Mouse (Mus musculus) 3T3-L1 (cell line): ENCODE data around the gene Metrnl.

Experiments used
- DNase-seq: peaks from one replicate; pipeline ENCODE4 v3.0.0-alpha.2; 2015; ENCODE audit warnings: low read depth, low spot score

The Metrnl gene

GRCm38 (mm10) chr11:121734184-121734583, 32.8 kb downstream of the Metrnl start:
- DNase-seq, result no peak

- peak; percentile 38 for DNase-seq
These were observed 33.5 kb downstream of the Metrnl start for GRCm38 (mm10) chr11:121734892-121735291.

DNA sequence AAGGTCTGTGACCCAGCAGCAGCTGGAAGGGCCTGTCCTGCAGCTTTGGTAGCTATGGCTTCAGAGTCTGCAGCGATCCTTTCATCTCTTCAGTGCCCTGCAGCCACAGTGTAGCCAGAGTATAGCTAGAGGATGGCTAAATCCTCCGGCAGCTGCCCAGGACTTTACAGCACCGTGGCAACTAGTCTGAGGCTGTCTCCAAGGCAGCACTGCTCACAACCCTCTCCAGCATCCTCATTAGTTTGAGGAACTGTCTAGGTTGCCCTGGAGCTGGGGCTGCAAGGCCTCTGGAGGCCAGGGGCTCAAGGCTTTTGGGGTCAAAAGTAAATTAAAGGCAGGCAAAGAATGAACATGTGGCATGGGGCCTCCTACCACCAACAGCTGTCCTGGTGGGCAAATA, 37.3 kb downstream of the Metrnl start:
- no peak for DNase-seq

GRCm38 (mm10) chr11:121740906-121741305, 39.6 kb downstream of the Metrnl start:
- peak; percentile 80 for DNase-seq

DNA sequence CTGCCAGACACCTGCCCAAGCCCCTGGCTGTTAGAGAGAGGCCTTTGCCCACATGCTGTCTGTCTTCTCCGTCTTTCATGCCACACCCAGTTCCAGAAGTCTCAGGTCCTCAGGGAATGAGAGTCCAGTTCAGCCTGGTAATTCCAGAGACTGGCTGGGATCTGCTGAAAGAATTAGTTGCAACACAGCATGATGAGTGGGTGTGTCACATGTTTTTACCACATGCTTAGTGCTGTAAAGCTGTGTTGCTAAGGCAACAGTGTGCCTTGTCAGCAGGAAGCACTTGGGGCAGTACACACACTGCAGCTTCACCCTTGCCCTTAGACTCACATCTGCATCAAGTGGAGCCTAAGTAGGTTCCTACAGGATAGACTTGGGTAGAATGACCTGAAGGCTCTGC, 40.1 kb downstream of the Metrnl start:
- DNase-seq, result peak; percentile 93

DNA sequence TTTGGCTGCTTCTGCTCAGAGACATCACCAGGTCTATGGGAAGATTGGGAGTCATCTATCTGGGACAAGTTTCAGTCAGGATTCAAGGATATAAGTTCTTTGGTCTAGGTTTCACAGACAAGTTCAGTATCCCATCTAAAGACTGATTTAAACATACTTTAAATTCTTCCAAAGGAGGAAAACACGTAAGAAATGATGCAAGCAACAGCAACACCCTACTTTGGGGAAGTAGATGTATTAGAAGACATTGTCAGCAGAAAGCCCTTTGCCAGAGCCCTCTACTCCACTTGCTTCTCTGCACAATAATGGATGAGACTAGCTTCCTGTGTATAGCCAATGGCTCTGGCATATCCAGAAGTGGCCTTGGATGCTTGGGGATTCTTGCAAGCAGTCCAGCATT, 41.8 kb downstream of the Metrnl start:
- no peak for DNase-seq

DNA sequence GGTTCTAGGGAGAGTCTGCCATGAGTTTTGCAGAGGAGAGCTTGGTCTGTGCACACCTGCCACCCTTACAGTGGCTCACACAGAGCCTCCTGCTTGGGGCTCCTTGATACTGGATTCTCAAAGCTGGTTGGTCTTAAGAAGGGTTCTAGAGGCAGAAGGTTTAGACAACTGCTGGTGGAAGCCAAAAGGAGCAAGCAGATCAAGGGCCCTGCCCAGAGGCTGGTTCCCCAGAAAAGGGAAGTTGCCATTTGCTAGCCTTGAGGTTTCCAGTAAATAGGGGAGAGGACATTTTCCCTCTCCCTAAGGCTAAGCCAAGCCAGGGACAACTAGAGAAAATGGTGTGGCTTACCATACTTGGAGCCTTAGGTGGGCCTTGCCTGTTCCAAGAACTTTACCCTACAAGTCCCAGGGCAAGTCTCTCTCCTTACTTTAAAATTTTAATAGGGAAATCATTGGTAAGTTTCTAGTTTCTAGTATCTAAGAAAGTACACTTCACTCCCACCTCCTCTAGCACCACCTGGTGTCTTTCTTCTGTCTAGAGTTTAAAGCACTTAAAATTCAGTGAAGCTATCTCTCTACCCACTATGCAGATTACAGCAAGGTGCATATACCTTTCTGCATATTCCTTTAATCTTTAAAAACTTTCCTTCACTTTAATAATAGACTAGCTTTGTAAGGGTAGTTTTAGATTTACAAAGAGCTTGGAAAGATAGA, 42.7 kb downstream of the Metrnl start:
- peak; percentile 49 for DNase-seq

DNA sequence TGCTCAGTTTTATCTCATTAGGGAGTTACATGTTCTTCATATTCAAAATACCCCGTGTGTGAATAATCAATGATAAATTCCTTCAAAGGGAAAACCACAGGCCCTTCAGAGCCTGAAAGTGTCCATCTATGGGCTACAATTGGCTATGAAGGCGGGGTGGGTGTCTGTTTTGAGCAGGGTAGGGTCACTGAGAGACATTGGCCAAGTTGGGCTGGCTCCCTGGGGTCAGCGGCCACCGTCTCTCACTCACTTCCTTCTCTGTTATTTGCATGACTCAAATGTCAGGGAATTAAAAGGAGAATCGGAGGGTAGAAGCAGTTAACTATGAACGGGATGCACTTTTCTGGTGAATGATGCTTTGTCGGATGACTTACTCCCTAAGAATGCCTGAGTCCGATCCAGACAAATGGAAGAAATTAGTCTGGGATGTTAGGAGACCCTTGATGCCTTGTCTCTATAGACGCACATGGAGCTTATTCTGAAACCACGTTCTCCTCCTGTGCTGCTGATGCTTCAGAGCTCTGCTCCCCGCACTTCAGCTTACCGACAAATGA, 45.7 kb downstream of the Metrnl start:
- peak; percentile 86 for DNase-seq

DNA sequence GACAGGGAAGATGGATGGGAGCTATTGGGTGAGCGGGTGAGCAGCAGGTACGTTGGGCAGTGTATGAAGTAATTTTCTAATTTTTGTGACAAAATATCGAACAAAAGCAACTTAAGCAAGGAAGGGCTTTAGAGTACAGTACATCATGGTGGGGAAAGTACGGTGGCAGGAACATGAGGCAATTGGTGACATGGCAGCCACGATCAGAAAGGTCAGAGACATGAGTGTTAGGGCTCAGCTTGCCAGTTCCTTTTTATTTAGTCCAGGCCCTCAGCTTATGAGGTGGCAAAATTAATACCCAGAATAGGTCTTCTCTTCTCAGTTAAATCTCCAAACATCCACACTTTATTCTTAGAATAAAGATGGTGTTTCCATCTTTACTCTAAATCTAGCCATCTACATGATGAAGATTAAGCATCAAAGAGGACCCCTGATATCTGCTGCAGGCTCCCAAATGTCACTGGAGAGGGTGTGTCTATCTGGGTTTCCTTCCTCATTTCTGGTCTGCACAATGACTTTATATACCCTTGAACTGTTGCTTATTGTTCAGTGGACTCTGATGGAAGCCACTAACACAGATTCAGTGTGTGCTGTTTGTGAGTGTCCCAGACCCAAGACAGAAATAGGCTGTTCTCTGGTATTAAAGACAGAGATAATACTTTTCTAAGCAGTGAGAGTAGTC, 46.8 kb downstream of the Metrnl start:
- DNase-seq, result no peak
